Mouse (Mus musculus) A20 (cell line): ENCODE results near the gene Gmpr.

Experiments used
- DNase-seq: peaks from one replicate; pipeline ENCODE4 v3.0.0-alpha.2; 2011; ENCODE audit warnings: low read depth, low spot score

Gmpr gene

GRCm38 (mm10) chr13:45502791-45503190 is 4.5 kb upstream of the Gmpr start:
- DNase-seq: no peak

GRCm38 (mm10) chr13:45505546-45505945 is 1.7 kb upstream of the Gmpr start:
- no peak for DNase-seq

DNA sequence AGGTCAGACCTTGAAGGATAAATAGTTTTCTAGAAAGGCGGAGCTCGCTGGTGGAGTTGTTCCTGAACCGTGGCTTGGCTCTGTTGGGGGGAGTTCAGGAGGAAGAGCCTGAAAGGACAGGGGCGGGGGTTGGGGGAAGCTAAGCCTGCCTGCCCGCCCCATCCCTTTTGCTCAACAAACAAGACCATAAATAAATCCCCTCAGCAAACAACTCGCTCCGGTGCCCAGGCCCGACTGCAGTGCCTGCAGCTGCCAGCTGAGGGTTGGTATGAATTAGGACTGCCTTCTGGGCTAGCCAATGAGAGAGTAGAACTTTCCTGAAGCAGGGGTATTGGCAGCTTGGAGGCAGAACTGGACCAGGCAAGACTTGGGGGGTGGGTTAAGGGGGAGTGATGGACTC is 1.3 kb downstream of the Gmpr start:
- no peak for DNase-seq

DNA sequence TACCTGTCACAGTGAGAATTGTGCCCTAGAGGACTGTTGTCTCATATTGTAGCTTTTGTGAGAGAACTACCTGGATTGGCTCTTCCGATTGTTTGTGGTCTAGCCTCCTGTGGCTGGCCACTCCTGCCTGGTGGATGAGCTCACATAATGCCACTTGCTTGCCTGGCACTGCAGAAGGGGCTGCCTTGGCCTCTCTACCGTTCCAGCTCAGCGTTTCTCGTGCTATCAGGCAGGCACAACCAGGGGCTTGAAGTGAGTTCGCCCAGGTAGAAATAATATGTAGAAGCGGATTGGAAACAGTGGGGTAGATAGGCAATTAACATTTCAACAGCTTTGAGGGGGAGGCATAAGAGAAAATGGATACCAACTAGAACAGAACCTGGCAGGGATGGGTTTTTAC is 2.1 kb downstream of the Gmpr start:
- DNase-seq: no peak

DNA sequence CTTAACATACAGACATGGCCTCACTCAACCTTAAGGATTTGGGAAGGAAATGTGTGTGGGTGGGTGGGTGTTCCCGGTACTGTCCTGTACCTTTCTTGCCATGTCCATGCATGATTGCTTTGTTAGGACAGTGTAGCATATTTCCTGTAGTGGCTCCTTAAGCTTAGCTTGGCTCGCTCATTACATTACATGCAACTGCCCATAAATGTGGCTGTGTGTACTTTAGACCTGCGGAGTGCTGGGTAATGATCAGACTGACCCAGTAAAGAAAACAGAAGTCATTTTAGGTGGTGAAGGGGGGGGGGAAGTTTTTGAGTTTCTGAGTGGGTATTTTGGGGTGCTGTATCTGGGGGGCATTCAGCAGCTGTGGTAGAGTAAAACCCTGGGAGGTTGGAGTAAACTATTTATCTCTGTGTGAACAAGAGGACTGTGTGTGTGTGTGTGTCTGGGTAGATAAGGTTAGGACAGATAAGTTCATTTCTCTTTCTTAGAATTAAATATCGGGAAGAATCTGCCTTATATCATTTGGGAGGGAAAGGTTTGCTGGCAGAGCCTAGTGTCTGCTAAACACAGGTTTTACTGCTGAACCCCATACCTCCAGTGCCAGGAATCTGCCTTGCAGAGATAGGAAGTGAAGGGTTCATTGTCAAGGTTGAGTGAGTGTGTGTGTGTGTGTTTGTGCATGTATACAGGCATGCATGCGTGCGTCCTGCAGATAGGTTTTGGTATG is 4.6 kb downstream of the Gmpr start:
- no peak for DNase-seq

DNA sequence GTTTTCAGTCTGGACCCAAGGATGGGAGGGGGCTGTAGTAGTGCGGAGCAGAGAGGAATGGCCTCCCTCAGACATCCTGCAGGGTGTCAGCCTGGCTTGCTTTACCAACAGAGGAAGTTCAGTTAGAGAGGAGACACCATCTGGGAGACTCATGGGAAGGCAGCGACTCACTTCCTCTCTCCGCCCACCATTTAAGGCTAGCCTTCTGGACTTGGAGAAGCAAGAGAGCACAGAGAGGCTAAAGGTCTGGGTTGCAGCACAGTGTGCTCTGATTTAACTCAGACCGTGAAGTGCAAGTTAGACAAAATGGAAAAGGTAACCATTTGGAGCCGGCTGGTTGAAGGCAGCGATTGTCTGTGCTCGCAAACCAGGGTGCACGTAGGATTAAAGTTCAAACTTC is 5.3 kb downstream of the Gmpr start:
- no peak for DNase-seq

GRCm38 (mm10) chr13:45513009-45513984 is 6.1 kb downstream of the Gmpr start:
- DNase-seq: no peak

DNA sequence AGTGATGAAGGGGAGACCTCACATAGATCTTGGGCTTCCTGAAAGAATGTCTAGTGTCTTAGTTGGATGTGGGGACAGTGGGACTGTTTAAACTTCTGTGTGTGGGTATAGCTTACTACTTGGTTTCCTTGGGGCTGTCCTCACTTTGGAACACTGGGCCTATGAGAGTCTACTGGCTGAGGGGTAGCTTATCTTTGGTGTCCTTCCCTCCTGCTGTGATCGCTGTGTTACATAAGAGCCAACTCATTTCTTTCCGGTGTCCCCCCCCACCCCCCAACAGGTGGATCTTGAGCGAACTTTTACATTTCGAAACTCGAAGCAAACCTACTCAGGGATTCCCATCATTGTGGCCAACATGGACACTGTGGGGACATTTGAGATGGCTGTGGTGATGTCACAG is 6.9 kb downstream of the Gmpr start:
- no peak for DNase-seq

DNA sequence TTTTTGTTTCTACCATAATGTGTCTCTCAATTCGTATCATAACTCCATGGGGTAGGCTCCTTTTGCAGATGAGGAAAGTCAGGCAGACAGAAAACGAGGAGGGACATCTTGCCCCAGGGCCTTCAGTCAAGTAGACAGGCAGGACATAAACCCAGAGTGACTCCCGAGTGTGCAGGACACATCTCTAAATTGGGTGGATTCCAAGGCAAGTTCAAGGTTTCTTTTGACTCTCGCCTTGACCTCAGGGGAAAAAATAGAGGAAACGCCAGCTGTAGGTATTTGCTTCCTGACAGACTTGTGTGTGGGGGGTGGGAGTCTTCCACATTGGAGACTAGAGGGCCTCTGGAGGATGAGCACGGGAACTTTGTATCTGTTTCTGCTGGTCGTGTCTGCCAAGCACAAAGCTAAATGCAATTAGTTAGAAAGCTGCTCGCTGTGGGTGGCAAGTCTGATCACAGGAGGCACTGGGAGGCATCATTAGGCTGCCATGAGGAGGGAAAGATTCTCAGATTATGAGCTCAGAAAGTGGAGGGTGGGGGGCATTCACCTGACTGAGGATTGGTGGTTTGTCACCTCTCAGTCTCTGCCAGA is 7.7 kb downstream of the Gmpr start:
- no peak for DNase-seq

- no peak for DNase-seq
Measured at GRCm38 (mm10) chr13:45516501-45517393, 9.5 kb downstream of the Gmpr start.

DNA sequence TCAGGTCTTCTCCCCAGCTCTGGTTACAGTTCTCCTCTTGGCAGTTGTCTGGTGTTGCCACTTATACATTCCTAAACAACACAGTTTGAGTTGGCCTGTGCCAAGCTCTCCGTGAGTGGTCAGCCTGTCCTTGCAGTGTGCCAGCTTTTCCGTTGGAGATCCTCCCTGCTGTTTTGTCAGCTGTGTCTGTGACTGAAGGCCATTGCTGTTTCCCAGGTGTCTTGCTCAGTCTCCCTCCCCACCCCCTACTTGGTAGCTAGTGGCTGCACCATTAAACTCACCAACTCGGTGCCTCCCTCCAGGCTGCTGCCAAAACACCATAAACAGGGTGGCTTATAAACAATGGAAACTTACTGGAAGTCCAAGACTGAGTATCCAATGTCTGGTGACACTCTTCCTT is 17.1 kb downstream of the Gmpr start:
- DNase-seq: no peak

GRCm38 (mm10) chr13:45524791-45525435 is 17.7 kb downstream of the Gmpr start:
- no peak for DNase-seq

- DNase-seq: no peak
Measured at GRCm38 (mm10) chr13:45526230-45526629, 19.0 kb downstream of the Gmpr start.

DNA sequence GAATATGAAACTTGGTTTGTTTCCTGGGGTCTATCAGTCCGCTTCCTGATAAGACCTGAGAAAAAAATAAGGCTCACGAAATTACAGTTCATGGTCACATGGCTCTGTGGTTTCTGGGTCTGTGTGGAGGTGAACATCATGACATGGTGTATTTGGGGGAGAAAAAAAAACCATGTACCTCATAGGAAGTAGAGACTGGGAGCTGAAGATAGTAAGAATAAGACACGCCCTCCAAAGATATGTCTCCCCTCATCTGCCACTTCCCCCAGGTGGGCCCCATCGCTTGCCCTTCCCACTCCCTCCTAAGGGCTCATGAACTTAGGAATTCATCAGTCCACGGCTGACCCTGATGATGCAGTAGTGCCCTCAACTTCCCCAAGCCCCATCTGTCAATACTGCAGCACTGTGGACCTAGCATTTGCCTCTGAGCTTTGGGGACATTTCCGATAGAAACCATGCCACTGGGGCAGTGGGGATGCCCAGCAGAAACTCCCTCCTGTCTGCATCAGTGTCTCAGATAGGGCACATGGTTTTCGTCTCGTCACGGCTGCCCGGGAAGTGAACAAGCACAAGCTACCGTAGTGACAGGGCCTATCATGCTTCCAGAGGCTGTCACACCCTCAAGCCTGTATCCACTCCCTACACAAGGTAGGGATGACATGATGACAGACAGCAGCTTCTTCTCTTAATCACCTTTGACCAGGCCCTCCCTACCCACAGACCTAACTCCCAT is 20.2 kb downstream of the Gmpr start:
- peak; percentile 3 for DNase-seq

GRCm38 (mm10) chr13:45528787-45529186 is 21.5 kb downstream of the Gmpr start:
- DNase-seq: no peak

DNA sequence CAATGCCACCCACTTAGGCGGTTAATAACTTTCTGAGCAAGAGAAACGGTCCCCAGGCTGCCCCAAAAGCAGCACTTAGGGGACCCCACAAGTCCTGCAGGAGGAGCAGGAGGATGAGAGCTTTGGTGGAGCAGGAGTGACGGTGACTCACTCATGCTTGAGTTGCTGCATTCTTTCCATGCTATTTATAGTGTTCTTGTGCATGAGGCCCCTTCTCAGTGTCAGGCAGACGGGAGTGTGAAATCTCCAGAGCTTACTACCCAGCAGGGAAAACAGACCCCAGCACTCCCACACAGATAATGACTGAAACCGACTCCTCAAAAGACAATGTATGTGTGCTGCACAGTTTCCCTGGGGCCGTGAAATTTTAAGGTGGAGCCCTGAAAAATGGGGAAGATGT is 23.5 kb downstream of the Gmpr start:
- no peak for DNase-seq

GRCm38 (mm10) chr13:45535731-45536453 is 28.6 kb downstream of the Gmpr start:
- no peak for DNase-seq

- DNase-seq: no peak
Measured at GRCm38 (mm10) chr13:45537110-45537509, 29.9 kb downstream of the Gmpr start.

DNA sequence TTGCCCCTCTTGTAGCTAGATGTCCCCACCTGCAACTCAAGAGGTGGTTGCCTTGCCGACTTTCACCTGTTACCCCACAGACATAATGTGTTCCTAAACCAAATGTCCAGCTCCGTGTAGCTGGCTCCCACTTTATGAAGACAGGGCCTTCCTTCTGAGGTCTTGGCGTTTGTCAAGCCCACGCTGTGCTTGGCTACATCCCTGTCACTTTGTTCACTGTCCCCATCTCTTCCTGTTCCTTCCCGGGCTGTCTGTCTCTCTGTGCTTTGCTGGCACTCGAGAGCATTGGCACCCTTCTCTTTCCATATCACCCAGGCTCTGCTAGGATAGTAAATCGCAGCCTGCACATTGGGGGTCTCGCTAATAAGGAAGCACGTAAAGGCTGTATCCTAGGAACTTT is 30.8 kb downstream of the Gmpr start:
- no peak for DNase-seq
